Mouse (Mus musculus) cerebellum, adult 2 months (tissue): ENCODE data around the gene Ccdc149.

Experiments
- CTCF ChIP-seq: fragments of 200-500 bp; IDR thresholded peaks from 2 replicates; pipeline ENCODE4 v1.5.1; 2011; ENCODE audit warnings: low read depth, mild to moderate bottlenecking, control low read depth, low read length, moderate library complexity, borderline replicate concordance; ENCODE audit not compliant: insufficient read depth
- POLR2A ChIP-seq: fragments of 200-500 bp; IDR thresholded peaks from 2 replicates; pipeline ENCODE4 v1.6.1; 2011; ENCODE audit warnings: low read length, control low read depth, borderline replicate concordance; ENCODE audit not compliant: insufficient read depth

- TF ChIP-seq POLR2A (no peak), CTCF (no peak)
Measured at GRCm38 (mm10) chr5:52346890-52347289, 124.4 kb downstream of the Ccdc149 start.
